Mouse (Mus musculus): ENCODE data around the gene Frem1. TPM values are rescaled to one million over a fixed set of nuclear protein-coding genes. Genes with fewer than 3 reads are reported as not detected.

The Frem1 gene
- polyA plus RNA-seq, 1 experiment from 2014 or later = not detected

GRCm38 (mm10) chr4:82990973-82991695 is 61.0 kb downstream of the Frem1 start:
- H3K4me3 ChIP-seq (ENCODE audit: inconsistent target) = no peak overlapping the region
- no peaks in the 10 kb centered on the region for H3K36me3 ChIP-seq (ENCODE audit: inconsistent target)
- 83% methylated on average over 7 of the region's 7 CpGs for WGBS (ENCODE audit: missing documents)
- H3K79me2 ChIP-seq (ENCODE audit: inconsistent target) = no peaks in the 10 kb centered on the region
- no peak overlapping the region for H3K27ac ChIP-seq

GRCm38 (mm10) chr4:82972381-82972780 is 79.8 kb downstream of the Frem1 start:
- Histone ChIP-seq H3K4me3 (ENCODE audit: inconsistent target) (no peak overlapping the region), H3K36me3 (ENCODE audit: inconsistent target) (no peaks in the 10 kb centered on the region), H3K27ac (no peak overlapping the region), H3K79me2 (ENCODE audit: inconsistent target) (no peaks in the 10 kb centered on the region)
- WGBS (ENCODE audit: missing documents) = 85% methylated on average over 4 of the region's 4 CpGs

GRCm38 (mm10) chr4:82970901-82971648 is 81.1 kb downstream of the Frem1 start:
- 89% methylated on average over 12 of the region's 12 CpGs for WGBS (ENCODE audit: missing documents)
- no peak overlapping the region for H3K27ac ChIP-seq
- H3K36me3 ChIP-seq (ENCODE audit: inconsistent target) = no peaks in the 10 kb centered on the region
- no peaks in the 10 kb centered on the region for H3K79me2 ChIP-seq (ENCODE audit: inconsistent target)
- no peak overlapping the region for H3K4me3 ChIP-seq (ENCODE audit: inconsistent target)

GRCm38 (mm10) chr4:82961024-82961423 is 91.1 kb downstream of the Frem1 start:
- no peak overlapping the region for H3K27ac ChIP-seq
- WGBS (ENCODE audit: missing documents) = 93% methylated on average over 1 of the region's 1 CpGs
- no peaks in the 10 kb centered on the region for H3K36me3 ChIP-seq (ENCODE audit: inconsistent target)
- no peaks in the 10 kb centered on the region for H3K79me2 ChIP-seq (ENCODE audit: inconsistent target)
- H3K4me3 ChIP-seq (ENCODE audit: inconsistent target) = no peak overlapping the region

- 93% methylated on average over 14 of the region's 14 CpGs for WGBS (ENCODE audit: missing documents)
- Histone ChIP-seq H3K36me3 (ENCODE audit: inconsistent target) (no peaks in the 10 kb centered on the region), H3K27ac (no peak overlapping the region), H3K4me3 (ENCODE audit: inconsistent target) (no peak overlapping the region), H3K79me2 (ENCODE audit: inconsistent target) (no peaks in the 10 kb centered on the region)
Observed at GRCm38 (mm10) chr4:82957827-82958538, 94.2 kb downstream of the Frem1 start.

- Histone ChIP-seq H3K79me2 (ENCODE audit: inconsistent target) (no peaks in the 10 kb centered on the region), H3K36me3 (ENCODE audit: inconsistent target) (no peaks in the 10 kb centered on the region), H3K27ac (no peak overlapping the region), H3K4me3 (ENCODE audit: inconsistent target) (no peak overlapping the region)
- WGBS (ENCODE audit: missing documents) = 44% methylated on average over 4 of the region's 4 CpGs
Observed at GRCm38 (mm10) chr4:82953992-82954391, 98.1 kb downstream of the Frem1 start.

GRCm38 (mm10) chr4:82949511-82949910 is 102.6 kb downstream of the Frem1 start:
- Histone ChIP-seq H3K4me3 (ENCODE audit: inconsistent target) (no peak overlapping the region), H3K79me2 (ENCODE audit: inconsistent target) (no peaks in the 10 kb centered on the region), H3K36me3 (ENCODE audit: inconsistent target) (no peaks in the 10 kb centered on the region), H3K27ac (no peak overlapping the region)
- 89% methylated on average over 8 of the region's 8 CpGs for whole genome bisulfite sequencing (ENCODE audit: missing documents)

- Histone ChIP-seq H3K27ac (no peak overlapping the region), H3K79me2 (ENCODE audit: inconsistent target) (no peaks in the 10 kb centered on the region), H3K36me3 (ENCODE audit: inconsistent target) (no peaks in the 10 kb centered on the region), H3K4me3 (ENCODE audit: inconsistent target) (no peak overlapping the region)
- 91% methylated on average over 8 of the region's 8 CpGs for WGBS (ENCODE audit: missing documents)
Observed at GRCm38 (mm10) chr4:82946721-82947120, 105.4 kb downstream of the Frem1 start.

- Histone ChIP-seq H3K36me3 (ENCODE audit: inconsistent target) (no peaks in the 10 kb centered on the region), H3K79me2 (ENCODE audit: inconsistent target) (no peaks in the 10 kb centered on the region), H3K4me3 (ENCODE audit: inconsistent target) (no peak overlapping the region), H3K27ac (no peak overlapping the region)
- WGBS (ENCODE audit: missing documents) = 92% methylated on average over 3 of the region's 3 CpGs
Observed at GRCm38 (mm10) chr4:82946276-82946612, 105.9 kb downstream of the Frem1 start.

- no peak overlapping the region for H3K4me3 ChIP-seq (ENCODE audit: inconsistent target)
- no peaks in the 10 kb centered on the region for H3K36me3 ChIP-seq (ENCODE audit: inconsistent target)
- H3K79me2 ChIP-seq (ENCODE audit: inconsistent target) = no peaks in the 10 kb centered on the region
- H3K27ac ChIP-seq = no peak overlapping the region
- WGBS (ENCODE audit: missing documents) = 87% methylated on average over 9 of the region's 9 CpGs
Observed at GRCm38 (mm10) chr4:82945572-82946275, 106.4 kb downstream of the Frem1 start.

GRCm38 (mm10) chr4:82940680-82941079 is 111.5 kb downstream of the Frem1 start:
- Histone ChIP-seq H3K4me3 (ENCODE audit: inconsistent target) (no peak overlapping the region), H3K79me2 (ENCODE audit: inconsistent target) (no peaks in the 10 kb centered on the region), H3K36me3 (ENCODE audit: inconsistent target) (no peaks in the 10 kb centered on the region), H3K27ac (no peak overlapping the region)
- 92% methylated on average over 5 of the region's 5 CpGs for WGBS (ENCODE audit: missing documents)

GRCm38 (mm10) chr4:82940248-82940647 is 111.9 kb downstream of the Frem1 start:
- 35% methylated on average over 13 of the region's 13 CpGs for WGBS (ENCODE audit: missing documents)
- no peak overlapping the region for H3K27ac ChIP-seq
- H3K4me3 ChIP-seq (ENCODE audit: inconsistent target) = no peak overlapping the region
- H3K79me2 ChIP-seq (ENCODE audit: inconsistent target) = no peaks in the 10 kb centered on the region
- no peaks in the 10 kb centered on the region for H3K36me3 ChIP-seq (ENCODE audit: inconsistent target)

GRCm38 (mm10) chr4:82934308-82934707 is 117.8 kb downstream of the Frem1 start:
- H3K36me3 ChIP-seq (ENCODE audit: inconsistent target) = no peaks in the 10 kb centered on the region
- H3K4me3 ChIP-seq (ENCODE audit: inconsistent target) = no peak overlapping the region
- no peak overlapping the region for H3K27ac ChIP-seq
- 13% methylated on average over 5 of the region's 5 CpGs for WGBS (ENCODE audit: missing documents)
- no peaks in the 10 kb centered on the region for H3K79me2 ChIP-seq (ENCODE audit: inconsistent target)

- H3K79me2 ChIP-seq (ENCODE audit: inconsistent target) = no peaks in the 10 kb centered on the region
- no peak overlapping the region for H3K27ac ChIP-seq
- H3K36me3 ChIP-seq (ENCODE audit: inconsistent target) = no peaks in the 10 kb centered on the region
- peak overlapping the region; percentile 22 for H3K4me3 ChIP-seq (ENCODE audit: inconsistent target)
- 5% methylated on average over 14 of the region's 14 CpGs for WGBS (ENCODE audit: missing documents)
Observed at GRCm38 (mm10) chr4:82933698-82934210, 118.4 kb downstream of the Frem1 start.

All from macrophage (primary cell).